Mouse (Mus musculus) intestine, embryonic 14.5 days (tissue): ENCODE measurements at regions not wholly inside any gene's neighbourhood (a gene's known extent, or its start where the extent isn't known, plus 50 kb on each side); places are given as distances from the start of the nearest gene placed in this dataset.
A peak's percentile ranks its signal among the peaks of the same experiment; 100 is the strongest.
"Not testable (repeated sequence)": the region's sequence is repeated elsewhere in the genome, so short reads cannot be mapped to it uniquely, and the experiment has no call there.

Source experiments
- ATAC-seq: fragments of 200-750 bp; cut with Nextera tagmentation; replicated peaks from 2 replicates; pipeline ENCODE4 v1.8.0; 2017; ENCODE audit warnings: low read depth, moderate number of reproducible peaks, moderate TSS enrichment, moderate library complexity; ENCODE audit not compliant: low FRiP score, low TSS enrichment
- DNase-seq: peaks from one replicate; pipeline ENCODE4 v3.0.0-alpha.2; 2018; ENCODE audit warnings: low spot score
- H3K27ac ChIP-seq: fragments of 300-500 bp; sonication (generic); 2 replicates; pipeline ENCODE4 v1.5.1; 2014; ENCODE audit warnings: low read depth, mild to moderate bottlenecking, control low read depth
- H3K27me3 ChIP-seq: fragments of 300-500 bp; sonication (generic); replicated peaks from 2 replicates; pipeline ENCODE4 v1.6.1; 2014; ENCODE audit warnings: low read length, control low read depth; ENCODE audit not compliant: control insufficient read depth, insufficient read depth
- H3K36me3 ChIP-seq: fragments of 300-500 bp; sonication (generic); 2 replicates; pipeline ENCODE4 v1.6.1; 2014; ENCODE audit warnings: low read length, control low read depth; ENCODE audit not compliant: control insufficient read depth, insufficient read depth
- H3K4me1 ChIP-seq: fragments of 300-500 bp; sonication (generic); replicated peaks from 2 replicates; pipeline ENCODE4 v1.6.1; 2014; ENCODE audit warnings: low read length, control low read depth, mixed read lengths; ENCODE audit not compliant: control insufficient read depth, insufficient read depth
- H3K4me2 ChIP-seq: fragments of 300-500 bp; sonication (generic); 2 replicates; pipeline ENCODE4 v1.6.1; 2014; ENCODE audit warnings: low read length
- H3K4me3 ChIP-seq: fragments of 300-500 bp; sonication (generic); 2 replicates; pipeline ENCODE4 v1.5.1; 2014; ENCODE audit warnings: low read depth, low read length, control low read depth, mixed read lengths
- H3K9ac ChIP-seq: fragments of 300-500 bp; sonication (generic); 2 replicates; pipeline ENCODE4 v1.6.1; 2014; ENCODE audit warnings: mild to moderate bottlenecking, low read length
- H3K9me3 ChIP-seq: fragments of 300-500 bp; sonication (generic); 2 replicates; pipeline ENCODE4 v1.6.1; 2016; ENCODE audit warnings: low read length, control low read depth; ENCODE audit not compliant: control insufficient read depth
- WGBS: fragments of 180-500 bp; shearing (Covaris S2); extraction: QIAGEN DNeasy Blood & Tissue Kit; methylation state at CpG from one replicate; pipeline ENCODE4 v1.1.7; 2014; 5-methylcytosine and 5-hydroxymethylcytosine counted together

- peak; percentile 48; the same call in 1 of the 2 replicates for ATAC-seq
- Histone ChIP-seq H3K4me1 (peaks cover 14% of the 10 kb centered on the region), H3K36me3 (no peaks in the 10 kb centered on the region), H3K4me3 (peak overlapping the region; percentile 44), H3K27ac (peak overlapping the region; percentile 62), H3K4me2 (peak overlapping the region; percentile 58), H3K27me3 (no peaks in the 10 kb centered on the region), H3K9ac (peak overlapping the region; percentile 39), H3K9me3 (no peaks in the 10 kb centered on the region)
- no peak for DNase-seq
- WGBS: 18% methylated on average over 12 of the region's 12 CpGs
These were observed 305.1 kb downstream of the Ets1 start for GRCm38 (mm10) chr9:32940919-32941767.

- DNase-seq (no peak), ATAC-seq (no peak)
- H3K9me3 ChIP-seq: no peaks in the 10 kb centered on the region
- H3K4me1 ChIP-seq: peaks cover 14% of the 10 kb centered on the region
- H3K4me2 ChIP-seq: no peak overlapping the region
- H3K27ac ChIP-seq: no peak overlapping the region
- no peak overlapping the region for H3K9ac ChIP-seq
- H3K27me3 ChIP-seq: no peaks in the 10 kb centered on the region
- no peak overlapping the region for H3K4me3 ChIP-seq
- H3K36me3 ChIP-seq: no peaks in the 10 kb centered on the region
These were observed 305.7 kb downstream of the Ets1 start for GRCm38 (mm10) chr9:32941768-32942030.

- Histone ChIP-seq H3K27me3 (no peaks in the 10 kb centered on the region), H3K4me1 (no peaks in the 10 kb centered on the region), H3K4me3 (no peak overlapping the region), H3K36me3 (no peaks in the 10 kb centered on the region), H3K9me3 (no peaks in the 10 kb centered on the region), H3K27ac (no peak overlapping the region), H3K4me2 (no peak overlapping the region), H3K9ac (no peak overlapping the region)
- DNase-seq: no peak
- no peak for ATAC-seq
- 75% methylated on average over 3 of the region's 3 CpGs for whole genome bisulfite sequencing
These were observed 311.2 kb downstream of the Ets1 start for GRCm38 (mm10) chr9:32947221-32947620.

DNA sequence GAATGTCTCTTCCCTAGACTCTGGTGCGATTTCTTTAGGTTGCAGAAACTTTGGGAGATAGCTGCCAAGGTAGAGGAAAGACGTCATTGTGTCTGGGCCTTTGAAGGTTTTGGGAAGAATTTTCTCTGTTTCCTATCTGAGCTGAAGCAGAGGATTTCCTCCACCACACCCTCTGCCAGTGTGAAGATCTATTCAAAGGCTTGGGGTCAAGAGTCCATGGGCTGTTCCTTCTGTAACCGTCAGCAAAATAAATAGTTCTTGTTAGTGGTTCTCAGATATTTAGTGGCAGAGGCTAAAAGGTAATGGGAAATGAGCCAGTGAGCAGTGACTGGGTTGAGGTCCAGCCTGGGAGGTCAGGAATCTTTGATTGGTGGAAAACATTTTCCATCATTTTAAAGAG, 313.0 kb downstream of the Ets1 start:
- Histone ChIP-seq H3K4me2 (no peak overlapping the region), H3K4me3 (no peak overlapping the region), H3K27ac (no peak overlapping the region), H3K4me1 (no peaks in the 10 kb centered on the region), H3K9me3 (no peaks in the 10 kb centered on the region), H3K27me3 (no peaks in the 10 kb centered on the region), H3K36me3 (no peaks in the 10 kb centered on the region), H3K9ac (no peak overlapping the region)
- ATAC-seq: no peak
- DNase-seq: no peak
- WGBS: 44% methylated on average over 3 of the region's 3 CpGs

- no peak overlapping the region for H3K4me2 ChIP-seq
- ATAC-seq (no peak), DNase-seq (no peak)
- H3K9ac ChIP-seq: no peak overlapping the region
- WGBS: 76% methylated on average over 3 of the region's 3 CpGs
- H3K27me3 ChIP-seq: no peaks in the 10 kb centered on the region
- H3K4me3 ChIP-seq: no peak overlapping the region
- H3K4me1 ChIP-seq: no peaks in the 10 kb centered on the region
- H3K9me3 ChIP-seq: no peaks in the 10 kb centered on the region
- no peaks in the 10 kb centered on the region for H3K36me3 ChIP-seq
- H3K27ac ChIP-seq: no peak overlapping the region
These were observed 322.7 kb downstream of the Ets1 start for GRCm38 (mm10) chr9:32958716-32959115.

DNA sequence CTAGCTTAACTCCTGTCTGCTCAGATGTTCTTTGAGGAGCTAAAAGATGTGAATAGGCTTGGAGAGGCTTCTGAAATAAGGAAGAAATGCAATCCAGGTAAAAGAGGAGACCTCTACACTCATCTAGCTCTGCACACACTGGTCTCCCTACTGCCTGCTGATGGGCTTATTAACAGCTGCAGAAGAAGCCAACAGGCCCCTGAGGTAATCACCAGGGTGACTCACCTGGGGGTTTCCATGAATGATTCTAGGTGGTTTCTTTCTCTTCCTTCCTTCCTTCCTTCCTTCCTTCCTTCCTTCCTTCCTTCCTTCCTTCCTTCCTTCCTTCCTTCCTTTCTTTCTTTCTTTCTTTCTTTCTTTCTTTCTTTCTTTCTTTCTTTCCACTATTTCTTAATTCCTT, 323.4 kb downstream of the Ets1 start:
- H3K9me3 ChIP-seq, H3K27ac ChIP-seq, H3K4me1 ChIP-seq, DNase-seq, H3K4me2 ChIP-seq, ATAC-seq, H3K27me3 ChIP-seq, H3K4me3 ChIP-seq, H3K9ac ChIP-seq, H3K36me3 ChIP-seq: not testable (repeated sequence)

DNA sequence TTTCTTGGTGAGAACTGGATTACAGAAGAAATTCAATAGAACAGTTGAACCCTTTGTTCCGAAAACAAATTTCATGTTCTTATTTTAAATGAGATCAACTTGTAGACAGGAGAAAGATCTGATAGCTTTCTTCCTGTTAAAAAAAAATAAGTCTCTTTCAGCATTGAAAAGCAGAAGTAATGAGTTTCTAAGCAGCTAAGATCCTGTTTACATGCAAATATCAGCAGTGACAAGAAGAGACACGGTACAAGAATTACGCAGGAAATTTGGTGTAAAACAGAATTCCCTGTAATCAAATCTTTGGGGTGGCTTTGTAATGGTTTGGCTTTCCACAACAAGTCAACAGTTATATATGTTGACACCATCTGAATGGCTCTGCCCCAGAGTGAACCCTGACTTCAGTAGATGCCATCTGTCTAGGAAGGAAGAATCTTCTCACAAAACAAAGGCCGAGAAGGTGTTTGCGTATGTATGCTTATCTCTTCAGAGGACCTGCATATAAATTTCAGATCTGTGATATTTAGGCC, 326.7 kb downstream of the Ets1 start:
- Histone ChIP-seq H3K4me3 (no peak overlapping the region), H3K27ac (no peak overlapping the region), H3K4me2 (no peak overlapping the region), H3K4me1 (no peaks in the 10 kb centered on the region), H3K9me3 (no peaks in the 10 kb centered on the region), H3K27me3 (no peaks in the 10 kb centered on the region), H3K9ac (no peak overlapping the region), H3K36me3 (no peaks in the 10 kb centered on the region)
- DNase-seq: no peak
- no peak for ATAC-seq
- 88% methylated on average over 5 of the region's 5 CpGs for WGBS

- no peak for ATAC-seq
- no peak overlapping the region for H3K4me3 ChIP-seq
- H3K27ac ChIP-seq: no peak overlapping the region
- DNase-seq: no peak
- H3K4me2 ChIP-seq: no peak overlapping the region
- 27% methylated on average over 2 of the region's 2 CpGs for WGBS
- peaks cover 7% of the 10 kb centered on the region; the same call in 1 of the 2 replicates for H3K4me1 ChIP-seq
- H3K9me3 ChIP-seq: no peaks in the 10 kb centered on the region
- no peaks in the 10 kb centered on the region for H3K27me3 ChIP-seq
- H3K9ac ChIP-seq: no peak overlapping the region
- no peaks in the 10 kb centered on the region for H3K36me3 ChIP-seq
These were observed 332.4 kb downstream of the Ets1 start for GRCm38 (mm10) chr9:32968446-32968845.

DNA sequence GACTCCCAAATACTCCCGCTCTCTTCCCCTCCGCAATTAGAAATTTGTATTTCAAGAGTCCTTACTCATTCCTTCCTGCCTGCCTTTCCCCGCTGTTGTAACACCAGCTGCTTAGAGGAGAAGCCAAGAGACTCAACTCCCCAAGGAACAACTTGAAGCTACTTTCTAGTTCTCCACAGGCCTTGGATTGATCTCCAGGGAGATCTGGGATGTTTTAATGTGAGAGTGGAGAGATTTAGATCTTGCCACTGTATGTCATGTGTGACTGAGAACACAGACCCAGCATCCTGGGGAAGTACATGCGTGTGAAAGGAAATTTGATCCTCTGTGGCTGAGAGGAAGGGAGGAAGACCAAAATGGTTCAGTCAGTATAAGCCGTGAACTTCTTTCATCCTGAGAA, 335.4 kb downstream of the Ets1 start:
- H3K4me3 ChIP-seq: no peak overlapping the region
- no peak overlapping the region for H3K9ac ChIP-seq
- 81% methylated on average over 5 of the region's 5 CpGs for WGBS
- H3K4me1 ChIP-seq: peaks cover 7% of the 10 kb centered on the region; the same call in 1 of the 2 replicates
- H3K36me3 ChIP-seq: no peaks in the 10 kb centered on the region
- H3K4me2 ChIP-seq: no peak overlapping the region
- no peak for ATAC-seq
- DNase-seq: no peak
- H3K9me3 ChIP-seq: no peaks in the 10 kb centered on the region
- no peak overlapping the region for H3K27ac ChIP-seq
- H3K27me3 ChIP-seq: no peaks in the 10 kb centered on the region
